8 mouse cellular contexts compared by ENCODE assay signal in genomic region chr2:128127691-128128292, GRCm38 (mm10). TPM values are rescaled to one million over a fixed set of nuclear protein-coding genes. Genes with fewer than 3 reads are reported as not detected.
DNase-seq lines count a peak whose midpoint lies in the region; ATAC-seq and TF ChIP-seq lines count a peak whose summit lies in the region.

No protein-coding gene starts in this region.

- peak overlapping the region; percentile 71 for H3K4me3 ChIP-seq in forebrain, embryonic 15.5 days
- peak overlapping the region; percentile 67 for H3K4me3 ChIP-seq in layer of hippocampus, adult 2 months
- H3K4me3 ChIP-seq in lung, embryonic 16.5 days (ENCODE audit: low read length): peak overlapping the region; percentile 85

- peak; percentile 9 for ATAC-seq in forebrain, embryonic 15.5 days (replicated peaks)
- ATAC-seq in lung, embryonic 16.5 days (ENCODE audit: low read depth): peak; percentile 55

- peak; percentile 90 for DNase-seq in Muller cell, postnatal 12 days (ENCODE audit: inconsistent ontology term)
- DNase-seq in cerebellum, adult 18-20 months: peak; percentile 48 to 58
- DNase-seq in heart, postnatal 36 days: peak; percentile 78 to 84
- peak in 1 of 2 experiments; percentile 28 for DNase-seq in layer of hippocampus, adult 2 months (ENCODE audit: low spot score in 2 of 2)
- DNase-seq in ovary, adult 18-20 months (ENCODE audit: low spot score): peak; percentile 77
- DNase-seq in urinary bladder, postnatal 25 days (ENCODE audit: low spot score): peak; percentile 56

- TF ChIP-seq CTCF in layer of hippocampus, adult 2 months (conservative IDR thresholded peaks at IDR 0.05): no peak

- intact Hi-C loops in heart, postnatal 36 days (cut with DNase I): loop anchor here (2.0 kb wide), 1 partner anchor 47 kb away; no protein-coding TSS in a partner anchor

- WGBS in forebrain, embryonic 15.5 days: under 1% methylated on average over 48 of the region's 48 CpGs
- under 1% methylated on average over 39 of the region's 48 CpGs for WGBS in lung, embryonic 16.5 days

- H3K36me3 ChIP-seq in forebrain, embryonic 15.5 days: no peaks in the 10 kb centered on the region
- peaks cover 5% of the 10 kb centered on the region; the same call in 1 of the 2 replicates for H3K36me3 ChIP-seq in lung, embryonic 16.5 days (ENCODE audit: control insufficient read depth, insufficient read depth, low read length)

- H3K27ac ChIP-seq in forebrain, embryonic 15.5 days (replicated peaks): peak overlapping the region; percentile 82
- peak overlapping the region; percentile 81 for H3K27ac ChIP-seq in layer of hippocampus, adult 2 months
- H3K27ac ChIP-seq in lung, embryonic 16.5 days (ENCODE audit: low read length): peak overlapping the region; percentile 96

- peaks cover 33% of the 10 kb centered on the region for H3K27me3 ChIP-seq in forebrain, embryonic 15.5 days
- peaks cover 7% of the 10 kb centered on the region; the same call in 1 of the 2 replicates for H3K27me3 ChIP-seq in lung, embryonic 16.5 days (ENCODE audit: control insufficient read depth, insufficient read depth, low read depth, low read length)

- H3K4me1 ChIP-seq in forebrain, embryonic 15.5 days: peaks cover 41% of the 10 kb centered on the region
- peaks cover 31% of the 10 kb centered on the region for H3K4me1 ChIP-seq in lung, embryonic 16.5 days (replicated peaks; ENCODE audit: control insufficient read depth, insufficient read depth, low read length)

- peak overlapping the region; percentile 94 for H3K4me2 ChIP-seq in forebrain, embryonic 15.5 days (replicated peaks)
- H3K4me2 ChIP-seq in lung, embryonic 16.5 days (ENCODE audit: low read depth, low read length): peak overlapping the region; percentile 77

- H3K9ac ChIP-seq in forebrain, embryonic 15.5 days (replicated peaks): peak overlapping the region; percentile 58
- peak overlapping the region; percentile 80 for H3K9ac ChIP-seq in lung, embryonic 16.5 days (ENCODE audit: low read length)

- H3K9me3 ChIP-seq in forebrain, embryonic 15.5 days: no peaks in the 10 kb centered on the region
- no peaks in the 10 kb centered on the region for H3K9me3 ChIP-seq in lung, embryonic 16.5 days (ENCODE audit: control insufficient read depth, low read length)

RNA-seq across cellular contexts. Expression of gene Bcl2l11, which starts 2.0 kb away (rescaled TPM):
- polyA plus RNA-seq in forebrain, embryonic 15.5 days (2015; fragmentation: Nextera tagmentation; extraction: Ambion mirVana): 11.8 and 12.0 TPM in 2 replicates
- total RNA-seq in heart, postnatal 36 days (2021): 10 to 100 TPM; 17.7 to 21.9 TPM
- total RNA-seq in layer of hippocampus, adult 2 months (2021): 1 to 10 TPM; 5.6 to 9.0 TPM
- polyA plus RNA-seq in lung, embryonic 16.5 days (2015; fragmentation: Nextera tagmentation; extraction: Ambion mirVana): 28.1 and 28.8 TPM in 2 replicates
